Mouse (Mus musculus): Measurements from ENCODE around the gene Daam1. TPM values are rescaled to one million over a fixed set of nuclear protein-coding genes. Genes with fewer than 3 reads are reported as not detected.

The Daam1 gene
- polyA plus RNA-seq, 2 experiments: 10.7 to 11.8 TPM

- Histone ChIP-seq H3K4me3 (replicated peaks; ENCODE audit: low read length) (no peak overlapping the region), H3K9ac (ENCODE audit: low read depth, low read length, severe bottlenecking) (no peak overlapping the region), H3K4me2 (replicated peaks; ENCODE audit: low read depth, low read length, severe bottlenecking) (no peak overlapping the region), H3K4me1 (ENCODE audit: control insufficient read depth, insufficient read depth, low read length) (no peaks in the 10 kb centered on the region), H3K27me3 (ENCODE audit: control insufficient read depth, insufficient read depth, low read length) (no peaks in the 10 kb centered on the region), H3K36me3 (ENCODE audit: control insufficient read depth, insufficient read depth, low read length) (no peaks in the 10 kb centered on the region), H3K9me3 (ENCODE audit: control insufficient read depth, low read length) (no peaks in the 10 kb centered on the region), H3K27ac (replicated peaks; ENCODE audit: low read depth, low read length) (no peak overlapping the region)
- no peak for TF ChIP-seq POLR2A (IDR thresholded peaks at IDR 0.05; ENCODE audit: borderline replicate concordance, extremely low read depth, insufficient read depth, insufficient read length)
- DNase-seq (ENCODE audit: low spot score): no peak
- no peak for ATAC-seq (ENCODE audit: low FRiP score, low read depth)
- 65% methylated on average over 9 of the region's 9 CpGs for WGBS
Observed at GRCm38 (mm10) chr12:71808631-71809030, 22.2 kb upstream of the Daam1 start.

- Histone ChIP-seq H3K4me1 (ENCODE audit: control insufficient read depth, insufficient read depth, low read length) (no peaks in the 10 kb centered on the region), H3K27ac (replicated peaks; ENCODE audit: low read depth, low read length) (no peak overlapping the region), H3K4me2 (replicated peaks; ENCODE audit: low read depth, low read length, severe bottlenecking) (no peak overlapping the region), H3K9ac (ENCODE audit: low read depth, low read length, severe bottlenecking) (no peak overlapping the region), H3K4me3 (replicated peaks; ENCODE audit: low read length) (no peak overlapping the region), H3K36me3 (ENCODE audit: control insufficient read depth, insufficient read depth, low read length) (no peaks in the 10 kb centered on the region), H3K9me3 (ENCODE audit: control insufficient read depth, low read length) (no peaks in the 10 kb centered on the region), H3K27me3 (ENCODE audit: control insufficient read depth, insufficient read depth, low read length) (no peaks in the 10 kb centered on the region)
- ATAC-seq (ENCODE audit: low FRiP score, low read depth): no peak
- TF ChIP-seq POLR2A (IDR thresholded peaks at IDR 0.05; ENCODE audit: borderline replicate concordance, extremely low read depth, insufficient read depth, insufficient read length): no peak
- no peak for DNase-seq (ENCODE audit: low spot score)
- WGBS: 88% methylated on average over 3 of the region's 3 CpGs
Observed at GRCm38 (mm10) chr12:71809550-71809949, 21.3 kb upstream of the Daam1 start.

- H3K27ac ChIP-seq (replicated peaks; ENCODE audit: low read depth, low read length): no peak overlapping the region
- H3K9ac ChIP-seq (ENCODE audit: low read depth, low read length, severe bottlenecking): no peak overlapping the region
- ATAC-seq (ENCODE audit: low FRiP score, low read depth): no peak
- TF ChIP-seq POLR2A (IDR thresholded peaks at IDR 0.05; ENCODE audit: borderline replicate concordance, extremely low read depth, insufficient read depth, insufficient read length): no peak
- WGBS: 88% methylated on average over 14 of the region's 14 CpGs
- H3K9me3 ChIP-seq (ENCODE audit: control insufficient read depth, low read length): no peaks in the 10 kb centered on the region
- no peaks in the 10 kb centered on the region for H3K27me3 ChIP-seq (ENCODE audit: control insufficient read depth, insufficient read depth, low read length)
- H3K36me3 ChIP-seq (ENCODE audit: control insufficient read depth, insufficient read depth, low read length): no peaks in the 10 kb centered on the region
- H3K4me1 ChIP-seq (ENCODE audit: control insufficient read depth, insufficient read depth, low read length): no peaks in the 10 kb centered on the region
- no peak overlapping the region for H3K4me2 ChIP-seq (replicated peaks; ENCODE audit: low read depth, low read length, severe bottlenecking)
- H3K4me3 ChIP-seq (replicated peaks; ENCODE audit: low read length): no peak overlapping the region
- no peak for DNase-seq (ENCODE audit: low spot score)
Observed at GRCm38 (mm10) chr12:71812567-71812966, 18.3 kb upstream of the Daam1 start.

- Histone ChIP-seq H3K9ac (ENCODE audit: low read depth, low read length, severe bottlenecking) (no peak overlapping the region), H3K36me3 (ENCODE audit: control insufficient read depth, insufficient read depth, low read length) (no peaks in the 10 kb centered on the region), H3K4me2 (replicated peaks; ENCODE audit: low read depth, low read length, severe bottlenecking) (no peak overlapping the region), H3K9me3 (ENCODE audit: control insufficient read depth, low read length) (no peaks in the 10 kb centered on the region), H3K4me3 (replicated peaks; ENCODE audit: low read length) (no peak overlapping the region), H3K4me1 (ENCODE audit: control insufficient read depth, insufficient read depth, low read length) (no peaks in the 10 kb centered on the region), H3K27ac (replicated peaks; ENCODE audit: low read depth, low read length) (no peak overlapping the region), H3K27me3 (ENCODE audit: control insufficient read depth, insufficient read depth, low read length) (no peaks in the 10 kb centered on the region)
- no peak for TF ChIP-seq POLR2A (IDR thresholded peaks at IDR 0.05; ENCODE audit: borderline replicate concordance, extremely low read depth, insufficient read depth, insufficient read length)
- no peak for ATAC-seq (ENCODE audit: low FRiP score, low read depth)
- WGBS: 90% methylated on average over 9 of the region's 9 CpGs
- no peak for DNase-seq (ENCODE audit: low spot score)
Observed at GRCm38 (mm10) chr12:71813251-71813650, 17.6 kb upstream of the Daam1 start.

GRCm38 (mm10) chr12:71813761-71814160 is 17.1 kb upstream of the Daam1 start:
- ATAC-seq (ENCODE audit: low FRiP score, low read depth): no peak
- H3K4me3 ChIP-seq (replicated peaks; ENCODE audit: low read length): no peak overlapping the region
- H3K27me3 ChIP-seq (ENCODE audit: control insufficient read depth, insufficient read depth, low read length): no peaks in the 10 kb centered on the region
- H3K36me3 ChIP-seq (ENCODE audit: control insufficient read depth, insufficient read depth, low read length): no peaks in the 10 kb centered on the region
- no peak overlapping the region for H3K9ac ChIP-seq (ENCODE audit: low read depth, low read length, severe bottlenecking)
- no peak for TF ChIP-seq POLR2A (IDR thresholded peaks at IDR 0.05; ENCODE audit: borderline replicate concordance, extremely low read depth, insufficient read depth, insufficient read length)
- no peaks in the 10 kb centered on the region for H3K4me1 ChIP-seq (ENCODE audit: control insufficient read depth, insufficient read depth, low read length)
- no peak for DNase-seq (ENCODE audit: low spot score)
- no peak overlapping the region for H3K4me2 ChIP-seq (replicated peaks; ENCODE audit: low read depth, low read length, severe bottlenecking)
- WGBS: 42% methylated on average over 7 of the region's 7 CpGs
- no peak overlapping the region for H3K27ac ChIP-seq (replicated peaks; ENCODE audit: low read depth, low read length)
- H3K9me3 ChIP-seq (ENCODE audit: control insufficient read depth, low read length): no peaks in the 10 kb centered on the region

GRCm38 (mm10) chr12:71820094-71820493 is 10.8 kb upstream of the Daam1 start:
- no peak for TF ChIP-seq POLR2A (IDR thresholded peaks at IDR 0.05; ENCODE audit: borderline replicate concordance, extremely low read depth, insufficient read depth, insufficient read length)
- Histone ChIP-seq H3K36me3 (ENCODE audit: control insufficient read depth, insufficient read depth, low read length) (no peaks in the 10 kb centered on the region), H3K4me3 (replicated peaks; ENCODE audit: low read length) (no peak overlapping the region), H3K4me2 (replicated peaks; ENCODE audit: low read depth, low read length, severe bottlenecking) (no peak overlapping the region), H3K27me3 (ENCODE audit: control insufficient read depth, insufficient read depth, low read length) (no peaks in the 10 kb centered on the region), H3K9ac (ENCODE audit: low read depth, low read length, severe bottlenecking) (no peak overlapping the region), H3K4me1 (ENCODE audit: control insufficient read depth, insufficient read depth, low read length) (no peaks in the 10 kb centered on the region), H3K9me3 (ENCODE audit: control insufficient read depth, low read length) (no peaks in the 10 kb centered on the region), H3K27ac (replicated peaks; ENCODE audit: low read depth, low read length) (no peak overlapping the region)
- no peak for ATAC-seq (ENCODE audit: low FRiP score, low read depth)
- no peak for DNase-seq (ENCODE audit: low spot score)
- 80% methylated on average over 5 of the region's 5 CpGs for WGBS

All from limb, embryonic 14.5 days (tissue).